Mouse (Mus musculus): ENCODE data around the gene Nol3. TPM values are rescaled to one million over a fixed set of nuclear protein-coding genes. Genes with fewer than 3 reads are reported as not detected.

Nol3 gene
- polyA plus RNA-seq, 1 experiment from 2014 or later, result 1.6 TPM

- Histone ChIP-seq H3K4me1 (replicated peaks) (no peaks in the 10 kb centered on the region), H3K9me3 (no peaks in the 10 kb centered on the region), H3K4me2 (no peak overlapping the region), H3K36me3 (peaks cover 98% of the 10 kb centered on the region), H3K9ac (replicated peaks) (no peak overlapping the region), H3K4me3 (replicated peaks) (no peak overlapping the region), H3K27me3 (no peaks in the 10 kb centered on the region), H3K27ac (no peak overlapping the region)
- no peak for ATAC-seq (ENCODE audit: insufficient number of reproducible peaks, insufficient read depth, low FRiP score, low TSS enrichment, low read depth)
- WGBS, result 86% methylated on average over 1 of the region's 1 CpGs
These were observed 35.8 kb downstream of the Nol3 start for GRCm38 (mm10) chr8:105311718-105312117.

GRCm38 (mm10) chr8:105312891-105313481 is 37.0 kb downstream of the Nol3 start:
- H3K27ac ChIP-seq, result no peak overlapping the region
- no peak for ATAC-seq (ENCODE audit: insufficient number of reproducible peaks, insufficient read depth, low FRiP score, low TSS enrichment, low read depth)
- H3K36me3 ChIP-seq, result peaks cover 96% of the 10 kb centered on the region
- no peak overlapping the region for H3K4me2 ChIP-seq
- no peak overlapping the region for H3K9ac ChIP-seq (replicated peaks)
- no peaks in the 10 kb centered on the region for H3K4me1 ChIP-seq (replicated peaks)
- H3K27me3 ChIP-seq, result no peaks in the 10 kb centered on the region
- H3K9me3 ChIP-seq, result no peaks in the 10 kb centered on the region
- no peak overlapping the region for H3K4me3 ChIP-seq (replicated peaks)
- WGBS, result 89% methylated on average over 8 of the region's 8 CpGs

- Histone ChIP-seq H3K27ac (no peak overlapping the region), H3K4me1 (replicated peaks) (no peaks in the 10 kb centered on the region), H3K9ac (replicated peaks) (no peak overlapping the region), H3K4me3 (replicated peaks) (no peak overlapping the region), H3K27me3 (no peaks in the 10 kb centered on the region), H3K9me3 (no peaks in the 10 kb centered on the region), H3K36me3 (peaks cover 96% of the 10 kb centered on the region), H3K4me2 (no peak overlapping the region)
- 77% methylated on average over 9 of the region's 9 CpGs for WGBS
- ATAC-seq (ENCODE audit: insufficient number of reproducible peaks, insufficient read depth, low FRiP score, low TSS enrichment, low read depth), result no peak
These were observed 37.9 kb downstream of the Nol3 start for GRCm38 (mm10) chr8:105313622-105314402.

- Histone ChIP-seq H3K4me1 (replicated peaks) (no peaks in the 10 kb centered on the region), H3K9me3 (no peaks in the 10 kb centered on the region), H3K36me3 (peaks cover 95% of the 10 kb centered on the region), H3K4me2 (no peak overlapping the region), H3K27ac (no peak overlapping the region), H3K27me3 (no peaks in the 10 kb centered on the region), H3K4me3 (replicated peaks) (no peak overlapping the region), H3K9ac (replicated peaks) (no peak overlapping the region)
- ATAC-seq (ENCODE audit: insufficient number of reproducible peaks, insufficient read depth, low FRiP score, low TSS enrichment, low read depth), result no peak
- 92% methylated on average over 18 of the region's 18 CpGs for WGBS
These were observed 39.3 kb downstream of the Nol3 start for GRCm38 (mm10) chr8:105315073-105315769.

GRCm38 (mm10) chr8:105317941-105318340 is 42.0 kb downstream of the Nol3 start:
- WGBS, result 87% methylated on average over 4 of the region's 4 CpGs
- H3K9me3 ChIP-seq, result no peaks in the 10 kb centered on the region
- no peak overlapping the region for H3K9ac ChIP-seq (replicated peaks)
- ATAC-seq (ENCODE audit: insufficient number of reproducible peaks, insufficient read depth, low FRiP score, low TSS enrichment, low read depth), result no peak
- no peak overlapping the region for H3K4me3 ChIP-seq (replicated peaks)
- H3K27ac ChIP-seq, result no peak overlapping the region
- H3K4me1 ChIP-seq (replicated peaks), result no peaks in the 10 kb centered on the region
- peaks cover 78% of the 10 kb centered on the region for H3K36me3 ChIP-seq
- H3K4me2 ChIP-seq, result no peak overlapping the region
- H3K27me3 ChIP-seq, result no peaks in the 10 kb centered on the region

GRCm38 (mm10) chr8:105318662-105319190 is 42.8 kb downstream of the Nol3 start:
- Histone ChIP-seq H3K27me3 (no peaks in the 10 kb centered on the region), H3K36me3 (peaks cover 78% of the 10 kb centered on the region), H3K9me3 (no peaks in the 10 kb centered on the region), H3K4me3 (replicated peaks) (no peak overlapping the region), H3K4me2 (no peak overlapping the region), H3K4me1 (replicated peaks) (no peaks in the 10 kb centered on the region), H3K9ac (replicated peaks) (no peak overlapping the region), H3K27ac (no peak overlapping the region)
- 83% methylated on average over 11 of the region's 11 CpGs for WGBS
- ATAC-seq (ENCODE audit: insufficient number of reproducible peaks, insufficient read depth, low FRiP score, low TSS enrichment, low read depth), result no peak

- Histone ChIP-seq H3K27me3 (no peaks in the 10 kb centered on the region), H3K9me3 (no peaks in the 10 kb centered on the region), H3K9ac (replicated peaks) (no peak overlapping the region), H3K36me3 (peaks cover 41% of the 10 kb centered on the region), H3K27ac (no peak overlapping the region), H3K4me2 (no peak overlapping the region), H3K4me1 (replicated peaks) (peaks cover 19% of the 10 kb centered on the region), H3K4me3 (replicated peaks) (no peak overlapping the region)
- WGBS, result 85% methylated on average over 4 of the region's 4 CpGs
- ATAC-seq (ENCODE audit: insufficient number of reproducible peaks, insufficient read depth, low FRiP score, low TSS enrichment, low read depth), result no peak
These were observed 47.2 kb downstream of the Nol3 start for GRCm38 (mm10) chr8:105323183-105323582.

GRCm38 (mm10) chr8:105325641-105326093 is 49.7 kb downstream of the Nol3 start:
- ATAC-seq (ENCODE audit: insufficient number of reproducible peaks, insufficient read depth, low FRiP score, low TSS enrichment, low read depth), result peak; percentile 58
- WGBS, result under 1% methylated on average over 12 of the region's 12 CpGs

GRCm38 (mm10) chr8:105326141-105326672 is 50.3 kb downstream of the Nol3 start, which contains the start of the genes Lrrc29 and Tmem208:
Gene Lrrc29, minus strand, starts transcription at chr8:105326278.
Gene Tmem208, plus strand, starts transcription at chr8:105326354.
- peak within 1 kb of the TSS; percentile 82 for H3K27ac ChIP-seq
- H3K4me1 ChIP-seq (replicated peaks), result peaks cover 19% of the 10 kb centered on the region
- under 1% methylated on average over 36 of the region's 36 CpGs for WGBS
- no peaks in the 10 kb centered on the region for H3K9me3 ChIP-seq
- H3K4me3 ChIP-seq (replicated peaks), result peak within 1 kb of the TSS; percentile 75
- peak; percentile 90 for ATAC-seq (ENCODE audit: insufficient number of reproducible peaks, insufficient read depth, low FRiP score, low TSS enrichment, low read depth)
- peak within 1 kb of the TSS; percentile 82 for H3K9ac ChIP-seq (replicated peaks)
- no peaks in the 10 kb centered on the region for H3K27me3 ChIP-seq
- peaks cover 51% of the 10 kb centered on the region for H3K36me3 ChIP-seq
- peak within 1 kb of the TSS; percentile 76 for H3K4me2 ChIP-seq

More at GRCm38 (mm10) chr8:105325641-105326093, 49.7 kb downstream of the Nol3 start:
- H3K9me3 ChIP-seq, result no peaks in the 10 kb centered on the region
- peaks cover 46% of the 10 kb centered on the region for H3K36me3 ChIP-seq
- peak overlapping the region; percentile 76 for H3K4me2 ChIP-seq
- H3K27ac ChIP-seq, result peak overlapping the region; percentile 73; the same call in 1 of the 2 replicates
- H3K4me1 ChIP-seq (replicated peaks), result peaks cover 19% of the 10 kb centered on the region
- H3K27me3 ChIP-seq, result no peaks in the 10 kb centered on the region
- peak overlapping the region; percentile 75 for H3K4me3 ChIP-seq (replicated peaks)
- peak overlapping the region; percentile 82 for H3K9ac ChIP-seq (replicated peaks)

- peak overlapping the region; percentile 76 for H3K4me2 ChIP-seq
- peaks cover 59% of the 10 kb centered on the region for H3K36me3 ChIP-seq
- no peak for ATAC-seq (ENCODE audit: insufficient number of reproducible peaks, insufficient read depth, low FRiP score, low TSS enrichment, low read depth)
These were observed 51.0 kb downstream of the Nol3 start for GRCm38 (mm10) chr8:105326968-105327367.

More at GRCm38 (mm10) chr8:105326968-105327367, 51.0 kb downstream of the Nol3 start:
- Histone ChIP-seq H3K27ac (peak overlapping the region; percentile 82; the same call in 1 of the 2 replicates), H3K9ac (replicated peaks) (peak overlapping the region; percentile 82), H3K4me3 (replicated peaks) (peak overlapping the region; percentile 75), H3K27me3 (no peaks in the 10 kb centered on the region), H3K9me3 (no peaks in the 10 kb centered on the region), H3K4me1 (replicated peaks) (peaks cover 19% of the 10 kb centered on the region)
- 42% methylated on average over 6 of the region's 6 CpGs for WGBS
